Mouse (Mus musculus) urinary bladder, postnatal 25 days (tissue): Measurements from ENCODE around the gene Nps.
"Not testable (repeated sequence)": the region's sequence is repeated elsewhere in the genome, so short reads cannot be mapped to it uniquely, and the experiment has no call there.

Source experiments
- DNase-seq: peaks from one replicate; pipeline ENCODE4 v3.0.0; 2022; ENCODE audit warnings: low spot score

Nps gene

DNA sequence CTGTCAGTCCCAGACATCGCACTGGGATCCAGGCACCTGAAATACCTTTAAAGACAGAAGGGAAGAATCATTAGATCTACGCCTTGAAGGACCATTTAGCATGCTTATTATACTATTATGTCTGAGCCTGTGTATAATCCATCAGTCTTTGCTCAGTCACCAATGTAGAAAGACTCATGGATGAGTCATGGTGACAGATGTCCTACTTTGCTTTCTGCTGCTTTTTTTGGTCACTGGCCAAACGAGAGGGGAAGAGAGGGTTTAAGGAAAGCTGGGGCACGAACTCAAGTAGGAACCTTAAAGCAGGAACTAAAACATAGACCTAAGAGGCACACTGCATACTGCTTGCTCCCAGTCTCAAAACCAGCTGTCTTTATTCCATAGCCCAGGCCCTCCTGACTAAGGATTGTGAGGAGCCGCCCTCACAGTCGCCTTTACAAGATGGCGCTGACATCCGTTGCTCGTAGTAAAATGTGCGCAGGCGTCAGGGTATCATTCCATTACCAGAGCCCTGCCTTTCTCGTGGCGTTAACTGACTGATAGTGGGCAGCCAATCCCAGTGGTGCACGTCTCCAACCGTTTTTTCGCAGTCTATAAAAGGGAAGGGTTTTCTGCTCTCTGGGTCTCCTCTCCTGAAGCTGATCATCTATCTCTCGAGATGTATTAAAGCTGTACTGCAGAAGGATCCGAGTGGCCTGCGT is at the start of gene Nps:
Nps (plus strand) TSS at position 651 of the 701 bp plus-strand sequence.
- not testable (repeated sequence) for DNase-seq

DNA sequence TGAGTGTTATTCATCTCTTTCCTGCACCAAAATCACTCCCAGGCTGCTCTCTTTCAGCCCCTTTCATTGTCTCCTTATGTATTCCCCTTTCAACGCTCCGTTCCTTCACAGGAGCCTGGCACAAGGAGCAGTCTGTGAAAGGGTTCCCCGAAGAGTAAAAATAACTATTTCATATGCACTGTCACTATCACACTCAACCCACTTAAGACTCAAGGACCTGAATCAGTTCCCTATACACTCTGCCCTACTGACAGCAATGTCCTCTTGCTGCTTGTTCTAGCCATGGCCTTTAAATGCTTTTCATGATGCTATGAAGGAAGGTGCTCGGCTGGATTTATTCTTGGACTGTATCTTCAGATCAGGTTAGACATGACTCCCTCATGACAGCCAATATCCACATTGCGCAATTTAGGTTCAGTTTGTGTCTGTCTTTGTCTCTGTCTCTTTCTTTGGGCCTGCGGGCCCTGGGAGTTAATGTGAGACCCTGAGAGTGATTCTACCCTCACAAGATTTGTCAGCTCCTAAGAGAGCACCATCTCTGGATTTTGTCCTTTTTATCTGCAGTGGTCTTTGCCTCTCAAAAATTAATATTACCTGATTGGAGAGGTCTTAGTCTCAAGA is 49.4 kb upstream of the Nps start:
- DNase-seq: no peak

DNA sequence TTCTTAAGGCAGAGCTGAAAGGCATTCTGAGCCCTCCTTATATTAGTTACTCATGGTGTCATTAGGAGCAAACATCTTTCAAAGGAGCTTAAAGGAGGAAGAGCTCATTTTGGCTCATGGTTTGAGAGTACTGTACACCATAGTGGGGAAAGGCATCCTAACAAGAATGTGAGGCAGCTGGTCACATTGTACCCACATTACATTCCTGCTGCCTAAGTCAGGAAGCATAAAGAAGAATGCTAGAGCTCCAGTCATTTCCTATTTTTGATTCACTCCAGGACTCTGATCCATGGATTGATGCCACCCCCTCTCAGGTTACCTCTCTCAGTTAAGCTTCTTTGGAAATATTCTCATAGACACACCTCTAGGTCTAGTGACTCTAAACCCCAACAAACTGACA is 48.2 kb upstream of the Nps start:
- no peak for DNase-seq

DNA sequence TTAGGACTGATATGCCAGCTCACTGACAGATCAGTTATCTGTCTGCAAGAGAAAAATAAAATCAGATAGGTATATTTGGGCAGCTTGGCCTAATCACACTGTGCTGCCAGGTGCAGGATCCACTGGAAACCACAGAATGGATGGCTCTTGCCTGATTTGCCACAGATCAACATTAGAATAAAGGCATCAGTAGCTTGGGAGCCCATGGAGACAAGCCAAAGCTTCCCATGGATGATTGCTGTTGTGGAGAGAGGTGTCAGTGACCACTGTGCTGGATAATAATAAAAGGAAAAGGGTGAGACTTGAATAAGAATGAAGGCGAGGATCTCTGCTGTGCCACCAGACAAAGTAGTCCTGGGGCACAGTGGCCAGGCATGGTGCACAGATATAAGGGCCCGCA is 47.7 kb upstream of the Nps start:
- no peak for DNase-seq

GRCm38 (mm10) chr7:135212505-135212904 is 46.0 kb upstream of the Nps start:
- DNase-seq: peak; percentile 10

- DNase-seq: no peak
These were observed 37.0 kb upstream of the Nps start for GRCm38 (mm10) chr7:135221475-135221874.

DNA sequence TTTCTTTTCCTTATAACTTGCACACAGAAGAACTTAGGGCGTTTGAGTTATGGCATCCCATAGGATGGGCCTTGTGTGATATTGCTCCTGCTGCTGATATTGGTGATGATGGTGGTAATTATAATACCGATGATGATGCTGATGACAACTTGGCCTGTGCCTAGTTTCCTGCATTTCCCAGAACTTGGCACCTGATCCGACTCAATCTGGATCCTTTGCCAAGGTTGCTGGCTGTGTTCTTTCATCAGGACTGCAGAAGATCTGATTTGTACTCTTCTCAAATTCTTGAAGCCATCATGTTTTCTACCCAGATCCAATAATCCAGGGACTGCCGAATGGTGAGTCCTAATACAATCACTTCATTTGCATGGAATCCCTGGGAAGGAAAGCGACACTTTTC is 32.5 kb upstream of the Nps start:
- no peak for DNase-seq

DNA sequence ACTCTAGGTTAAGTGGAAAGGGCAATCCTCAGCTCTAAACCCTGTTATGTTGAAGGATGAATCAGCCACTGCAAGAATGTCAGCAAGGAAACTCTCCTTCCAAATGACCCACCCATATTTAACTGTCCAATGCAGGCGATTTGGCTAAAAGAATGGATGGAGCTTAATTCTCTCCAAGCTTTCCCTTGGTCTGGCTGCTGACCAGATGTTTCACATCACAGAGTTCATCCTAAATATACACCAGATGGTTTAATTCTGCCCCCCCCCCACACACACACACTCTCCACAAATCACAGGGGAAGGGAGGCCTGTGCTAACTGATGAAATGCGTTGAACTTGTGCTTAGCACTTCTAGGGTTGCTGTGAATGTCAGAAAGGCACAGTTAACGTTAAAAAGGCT is 21.4 kb upstream of the Nps start:
- DNase-seq: no peak

DNA sequence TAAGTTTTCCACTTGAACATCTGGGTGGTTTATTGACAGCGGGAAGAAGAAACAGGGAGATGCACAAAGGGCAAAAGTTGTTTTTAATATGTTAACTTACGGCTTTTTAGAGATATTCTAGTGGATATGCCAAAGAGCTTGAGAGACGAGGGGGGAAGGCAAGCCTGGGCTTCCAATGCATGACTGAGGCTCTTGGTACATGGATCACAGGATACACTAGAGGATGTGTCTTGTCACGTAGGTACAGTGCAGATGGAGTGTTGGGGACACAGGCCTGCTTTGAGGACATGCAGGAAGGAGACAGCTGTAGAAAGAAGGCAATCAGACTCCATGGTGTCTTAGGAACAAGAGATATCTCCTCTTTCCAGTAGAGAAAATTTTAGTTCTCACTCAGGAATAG is 19.1 kb upstream of the Nps start:
- no peak for DNase-seq

DNA sequence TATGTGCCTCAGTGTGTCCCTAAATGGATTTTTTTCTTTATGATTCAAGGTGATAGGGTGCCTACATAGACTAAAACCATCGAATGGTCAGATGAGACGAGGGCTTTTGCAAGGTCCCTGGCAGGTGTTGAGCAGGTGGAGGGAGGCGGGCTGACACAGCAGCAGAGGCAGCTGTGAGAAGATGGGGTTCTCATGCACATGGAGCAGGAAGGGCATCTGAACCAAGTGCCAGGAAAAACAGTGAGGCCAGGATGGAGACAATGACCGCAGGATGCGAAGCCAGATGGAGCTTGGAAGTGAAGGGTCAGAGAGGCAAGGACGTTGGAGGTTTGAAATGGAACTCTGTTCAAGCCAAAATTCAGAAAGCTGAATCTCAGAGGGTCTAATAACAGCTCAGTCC is 18.5 kb upstream of the Nps start:
- no peak for DNase-seq

DNA sequence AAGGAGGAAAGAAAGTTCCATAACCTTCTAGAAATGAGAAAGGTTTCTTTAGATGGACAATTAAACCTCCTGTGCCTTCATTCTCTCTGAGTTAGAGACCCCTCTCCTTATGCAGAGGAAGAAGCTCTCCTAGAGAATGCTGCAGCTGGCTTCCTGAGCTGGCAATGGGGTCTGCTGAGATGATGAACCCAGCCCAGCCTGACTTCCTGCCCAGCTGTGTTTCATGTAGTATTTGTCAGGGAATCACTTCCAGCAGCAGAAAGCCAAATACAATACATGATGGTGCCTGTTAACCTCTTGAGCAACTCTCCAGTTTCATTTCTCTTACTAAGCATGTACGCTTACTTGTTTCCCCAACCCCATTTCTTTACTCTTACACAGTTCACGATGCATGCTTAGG is 17.9 kb upstream of the Nps start:
- no peak for DNase-seq

GRCm38 (mm10) chr7:135244171-135244880 is 14.2 kb upstream of the Nps start:
- DNase-seq: no peak

GRCm38 (mm10) chr7:135246386-135246785 is 12.1 kb upstream of the Nps start:
- no peak for DNase-seq

GRCm38 (mm10) chr7:135253249-135253648 is 5.3 kb upstream of the Nps start:
- no peak for DNase-seq

- DNase-seq: no peak
These were observed 4.1 kb upstream of the Nps start for GRCm38 (mm10) chr7:135254423-135254822.

GRCm38 (mm10) chr7:135271011-135271410 is 12.5 kb downstream of the Nps start:
- no peak for DNase-seq

- DNase-seq: no peak
These were observed 24.7 kb downstream of the Nps start for GRCm38 (mm10) chr7:135283212-135283611.

GRCm38 (mm10) chr7:135289976-135290375 is 31.5 kb downstream of the Nps start:
- DNase-seq: no peak

DNA sequence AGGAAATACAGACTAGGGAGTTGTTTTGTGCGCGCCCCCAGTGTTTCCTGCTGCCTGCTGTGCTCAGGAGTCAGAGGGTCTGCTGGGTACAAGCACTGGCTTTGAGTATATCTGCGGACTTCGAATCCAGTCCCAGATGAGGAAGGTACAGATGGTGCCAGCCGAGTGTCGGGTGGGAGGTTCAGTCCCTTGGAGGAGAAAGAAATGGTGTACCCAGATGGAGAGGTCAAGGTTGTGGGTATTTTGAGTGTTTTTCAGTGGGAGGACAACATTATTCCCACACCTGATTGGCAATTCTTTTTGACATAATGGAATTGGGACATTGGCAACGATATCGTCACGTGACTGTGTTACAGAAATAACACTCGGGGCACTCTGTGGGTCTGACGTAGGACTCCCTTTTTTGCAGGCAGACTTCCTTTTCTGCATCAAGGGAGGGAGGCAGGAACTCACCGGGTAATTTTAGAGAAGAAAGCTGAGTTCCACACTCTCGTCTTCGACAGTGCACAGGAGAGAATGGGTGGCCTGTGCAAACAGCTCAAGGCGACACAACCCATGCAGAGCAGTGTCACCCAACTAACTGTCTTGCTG is 33.2 kb downstream of the Nps start:
- DNase-seq: no peak

GRCm38 (mm10) chr7:135294498-135294897 is 36.0 kb downstream of the Nps start:
- DNase-seq: no peak

DNA sequence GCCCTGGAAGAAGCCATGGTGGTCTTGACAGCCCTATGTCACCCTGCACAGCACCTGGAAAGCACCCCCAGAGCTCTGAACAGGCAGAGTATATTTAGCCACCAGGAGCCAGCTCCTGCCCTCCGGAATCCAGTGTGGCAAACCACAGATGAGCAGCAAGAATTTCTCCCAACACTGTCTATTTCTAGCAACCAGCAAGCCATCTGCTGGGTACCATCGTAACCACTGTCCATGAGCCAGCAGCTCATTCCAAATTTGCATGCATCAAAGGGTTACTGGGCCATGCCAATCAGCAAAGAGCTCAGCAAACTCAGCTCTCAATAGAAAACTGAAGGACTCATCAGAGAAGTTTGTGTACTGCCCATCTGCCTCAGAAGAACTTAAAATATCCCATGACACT is 46.0 kb downstream of the Nps start:
- DNase-seq: no peak
